Mouse (Mus musculus): ENCODE measurements at regions not wholly inside any gene's neighbourhood (a gene's known extent, or its start where the extent isn't known, plus 50 kb on each side); places are given as distances from the start of the nearest gene placed in this dataset.

DNA sequence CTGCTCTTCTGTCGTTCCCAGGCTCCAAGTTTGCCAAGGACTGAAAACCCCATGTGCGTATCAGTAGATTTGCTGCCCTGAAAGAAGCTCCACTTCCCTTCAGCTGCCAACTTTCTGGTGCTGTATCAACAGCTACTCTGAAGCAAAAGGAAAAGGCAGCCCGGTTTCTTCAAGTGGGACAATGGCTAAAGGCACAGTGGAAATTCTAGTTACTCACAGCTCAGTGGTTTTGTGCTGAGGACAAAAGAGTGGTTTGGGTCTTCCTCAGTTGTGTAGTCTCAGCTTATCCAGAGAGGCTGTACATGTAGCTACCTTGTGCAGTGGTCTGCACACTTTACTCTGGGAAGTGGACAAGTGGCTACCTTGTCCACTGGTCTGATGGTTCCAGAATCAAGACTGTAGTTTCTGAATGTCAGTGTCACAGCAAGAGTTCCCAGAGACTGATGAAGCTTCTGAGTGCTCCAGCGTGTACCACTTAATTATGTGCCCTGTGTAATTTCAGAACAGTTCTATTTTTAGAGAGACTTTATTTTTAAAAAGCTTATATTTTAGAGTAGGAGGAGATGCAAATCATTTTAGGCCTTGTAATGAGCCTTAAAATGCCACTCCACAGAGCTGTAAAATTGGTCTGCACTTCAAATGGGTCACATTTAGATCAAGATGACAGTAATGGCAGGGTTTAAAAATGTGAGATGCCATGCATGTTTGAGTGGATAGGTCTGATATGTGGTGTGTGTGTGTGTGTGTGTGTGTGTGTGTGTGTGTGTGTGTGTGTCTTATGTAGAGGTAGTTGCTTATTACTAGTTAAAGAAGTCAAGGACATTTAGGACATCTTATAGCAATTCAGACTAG is 52.4 kb upstream of the Plppr4 start:
- TF ChIP-seq CTCF (IDR thresholded peaks at IDR 0.05) = no peak
- no peak for TF ChIP-seq EP300 (IDR thresholded peaks at IDR 0.05)
